Mouse (Mus musculus) neural tube, embryonic 11.5 days (tissue): ENCODE data around the gene Usp33. TPM values are rescaled to one million over a fixed set of nuclear protein-coding genes. Genes with fewer than 3 reads are reported as not detected.

Experiments
- ATAC-seq: fragments of 200-750 bp; cut with Nextera tagmentation; 2 replicates; pipeline ENCODE4 v1.8.0; 2017; ENCODE audit warnings: moderate number of reproducible peaks, mild to moderate bottlenecking, moderate TSS enrichment, moderate library complexity; ENCODE audit not compliant: insufficient read depth, low FRiP score, low TSS enrichment
- DNase-seq: peaks from one replicate; pipeline ENCODE4 v3.0.0-alpha.2; 2015; ENCODE audit warnings: low spot score
- H3K27ac ChIP-seq: fragments of 300-500 bp; sonication (generic); 2 replicates; pipeline ENCODE4 v1.5.1; 2014; ENCODE audit warnings: low read depth, mild to moderate bottlenecking, low read length
- H3K27me3 ChIP-seq: fragments of 300-500 bp; sonication (generic); 2 replicates; pipeline ENCODE4 v1.6.1; 2014; ENCODE audit warnings: mild to moderate bottlenecking, low read length, mixed read lengths; ENCODE audit not compliant: control insufficient read depth, insufficient read depth
- H3K36me3 ChIP-seq: fragments of 300-500 bp; sonication (generic); 2 replicates; pipeline ENCODE4 v1.6.1; 2014; ENCODE audit warnings: mild to moderate bottlenecking, low read length, moderate library complexity, mixed read lengths; ENCODE audit not compliant: control insufficient read depth, insufficient read depth
- H3K4me1 ChIP-seq: fragments of 300-500 bp; sonication (generic); 2 replicates; pipeline ENCODE4 v1.6.1; 2014; ENCODE audit warnings: low read length, mixed read lengths; ENCODE audit not compliant: control insufficient read depth, insufficient read depth
- H3K4me2 ChIP-seq: fragments of 300-500 bp; sonication (generic); 2 replicates; pipeline ENCODE4 v1.6.1; 2014; ENCODE audit warnings: low read depth, mild to moderate bottlenecking, moderate library complexity
- H3K4me3 ChIP-seq: fragments of 300-500 bp; sonication (generic); 2 replicates; pipeline ENCODE4 v1.5.1; 2014; ENCODE audit warnings: low read depth, low read length
- H3K9ac ChIP-seq: fragments of 300-500 bp; sonication (generic); 2 replicates; pipeline ENCODE4 v1.6.1; 2014; ENCODE audit warnings: mild to moderate bottlenecking, low read length
- H3K9me3 ChIP-seq: fragments of 300-500 bp; sonication (generic); 2 replicates; pipeline ENCODE4 v1.6.1; 2016; ENCODE audit warnings: low read length; ENCODE audit not compliant: control insufficient read depth
- WGBS: fragments of 180-500 bp; shearing (Covaris S2); extraction: QIAGEN DNeasy Blood & Tissue Kit; methylation state at CpG from one replicate; pipeline ENCODE4 v1.1.7; 2014; 5-methylcytosine and 5-hydroxymethylcytosine counted together
- polyA plus RNA-seq: library from polyadenylated mRNA; unstranded; fragments of >200 nt; fragmentation: Nextera tagmentation; extraction: Ambion mirVana; gene quantifications from 2 replicates; pipeline ENCODE4 v1.2.1, GENCODE M21; 2014

Gene Usp33
- polyA plus RNA-seq, 1 experiment from 2014 or later: 81.9 TPM

- 89% methylated on average over 5 of the region's 5 CpGs for WGBS
Observed at GRCm38 (mm10) chr3:152350966-152351365, 4.7 kb downstream of the Usp33 start.

GRCm38 (mm10) chr3:152352289-152352688 is 6.0 kb downstream of the Usp33 start:
- Histone ChIP-seq H3K4me1 (peaks cover 2% of the 10 kb centered on the region; the same call in 1 of the 2 replicates), H3K27ac (no peak overlapping the region), H3K36me3 (no peaks in the 10 kb centered on the region), H3K4me3 (no peak overlapping the region), H3K9ac (no peak overlapping the region), H3K4me2 (no peak overlapping the region), H3K27me3 (no peaks in the 10 kb centered on the region), H3K9me3 (no peaks in the 10 kb centered on the region)
- ATAC-seq (no peak), DNase-seq (no peak)
- 85% methylated on average over 4 of the region's 4 CpGs for WGBS

More at GRCm38 (mm10) chr3:152350966-152351365, 4.7 kb downstream of the Usp33 start:
- no peak overlapping the region for H3K9ac ChIP-seq
- DNase-seq: no peak
- H3K27ac ChIP-seq: no peak overlapping the region
- no peaks in the 10 kb centered on the region for H3K9me3 ChIP-seq
- H3K27me3 ChIP-seq: no peaks in the 10 kb centered on the region
- H3K4me3 ChIP-seq: no peak overlapping the region
- H3K36me3 ChIP-seq: no peaks in the 10 kb centered on the region
- no peak overlapping the region for H3K4me2 ChIP-seq
- peaks cover 4% of the 10 kb centered on the region; the same call in 1 of the 2 replicates for H3K4me1 ChIP-seq
- no peak for ATAC-seq

GRCm38 (mm10) chr3:152353434-152354177 is 7.3 kb downstream of the Usp33 start:
- Histone ChIP-seq H3K36me3 (no peaks in the 10 kb centered on the region), H3K4me1 (no peaks in the 10 kb centered on the region; the same call in 1 of the 2 replicates), H3K27ac (no peak overlapping the region), H3K4me3 (no peak overlapping the region), H3K4me2 (no peak overlapping the region), H3K9me3 (no peaks in the 10 kb centered on the region), H3K9ac (no peak overlapping the region), H3K27me3 (no peaks in the 10 kb centered on the region)
- DNase-seq (no peak), ATAC-seq (no peak)
- 83% methylated on average over 10 of the region's 10 CpGs for WGBS

- 77% methylated on average over 5 of the region's 5 CpGs for WGBS
- H3K9ac ChIP-seq: no peak overlapping the region
- no peaks in the 10 kb centered on the region for H3K9me3 ChIP-seq
- no peaks in the 10 kb centered on the region; the same call in 1 of the 2 replicates for H3K36me3 ChIP-seq
- ATAC-seq (no peak), DNase-seq (no peak)
- no peak overlapping the region for H3K4me2 ChIP-seq
- H3K27ac ChIP-seq: no peak overlapping the region
- H3K27me3 ChIP-seq: no peaks in the 10 kb centered on the region
- no peak overlapping the region for H3K4me3 ChIP-seq
- H3K4me1 ChIP-seq: no peaks in the 10 kb centered on the region; the same call in 1 of the 2 replicates
Observed at GRCm38 (mm10) chr3:152355361-152355760, 9.1 kb downstream of the Usp33 start.

- Histone ChIP-seq H3K27me3 (no peaks in the 10 kb centered on the region), H3K9me3 (no peaks in the 10 kb centered on the region), H3K9ac (no peak overlapping the region), H3K36me3 (peaks cover 2% of the 10 kb centered on the region), H3K4me1 (no peaks in the 10 kb centered on the region; the same call in 1 of the 2 replicates), H3K4me2 (no peak overlapping the region), H3K4me3 (no peak overlapping the region), H3K27ac (no peak overlapping the region)
- DNase-seq (no peak), ATAC-seq (no peak)
- WGBS: 87% methylated on average over 9 of the region's 9 CpGs
Observed at GRCm38 (mm10) chr3:152356751-152357150, 10.5 kb downstream of the Usp33 start.

- no peak overlapping the region for H3K9ac ChIP-seq
- H3K9me3 ChIP-seq: no peaks in the 10 kb centered on the region
- peaks cover 5% of the 10 kb centered on the region for H3K36me3 ChIP-seq
- 88% methylated on average over 7 of the region's 7 CpGs for WGBS
- no peak overlapping the region for H3K27ac ChIP-seq
- ATAC-seq: no peak
- no peak overlapping the region for H3K4me3 ChIP-seq
- DNase-seq: no peak
- no peak overlapping the region for H3K4me2 ChIP-seq
- no peaks in the 10 kb centered on the region; the same call in 1 of the 2 replicates for H3K4me1 ChIP-seq
- H3K27me3 ChIP-seq: no peaks in the 10 kb centered on the region
Observed at GRCm38 (mm10) chr3:152359151-152359550, 12.9 kb downstream of the Usp33 start.

- no peak overlapping the region for H3K4me3 ChIP-seq
- H3K27me3 ChIP-seq: no peaks in the 10 kb centered on the region
- 96% methylated on average over 2 of the region's 2 CpGs for WGBS
- no peaks in the 10 kb centered on the region for H3K9me3 ChIP-seq
- no peaks in the 10 kb centered on the region for H3K4me1 ChIP-seq
- H3K27ac ChIP-seq: no peak overlapping the region
- no peak for ATAC-seq
- no peak overlapping the region for H3K9ac ChIP-seq
- DNase-seq: no peak
- H3K4me2 ChIP-seq: no peak overlapping the region
- peaks cover 11% of the 10 kb centered on the region for H3K36me3 ChIP-seq
Observed at GRCm38 (mm10) chr3:152364181-152364580, 17.9 kb downstream of the Usp33 start.

GRCm38 (mm10) chr3:152376063-152376462 is 29.8 kb downstream of the Usp33 start:
- H3K9ac ChIP-seq: no peak overlapping the region
- WGBS: 88% methylated on average over 4 of the region's 4 CpGs
- no peak overlapping the region for H3K4me3 ChIP-seq
- H3K27me3 ChIP-seq: no peaks in the 10 kb centered on the region
- H3K9me3 ChIP-seq: no peaks in the 10 kb centered on the region
- H3K36me3 ChIP-seq: peaks cover 4% of the 10 kb centered on the region; the same call in 1 of the 2 replicates
- no peaks in the 10 kb centered on the region for H3K4me1 ChIP-seq
- DNase-seq (no peak), ATAC-seq (no peak)
- no peak overlapping the region for H3K27ac ChIP-seq
- H3K4me2 ChIP-seq: no peak overlapping the region

- no peak for DNase-seq
- Histone ChIP-seq H3K27ac (no peak overlapping the region), H3K9ac (no peak overlapping the region), H3K4me2 (no peak overlapping the region), H3K27me3 (no peaks in the 10 kb centered on the region), H3K9me3 (no peaks in the 10 kb centered on the region), H3K36me3 (peaks cover 4% of the 10 kb centered on the region), H3K4me1 (no peaks in the 10 kb centered on the region), H3K4me3 (no peak overlapping the region)
- WGBS: 65% methylated on average over 11 of the region's 11 CpGs
- ATAC-seq: no peak
Observed at GRCm38 (mm10) chr3:152384106-152384505, 37.8 kb downstream of the Usp33 start.
